Mouse (Mus musculus) limb, embryonic 11.5 days (tissue): Measurements from ENCODE around the gene Rev3l. TPM values are rescaled to one million over a fixed set of nuclear protein-coding genes. Genes with fewer than 3 reads are reported as not detected.

Experiments
- ATAC-seq: fragments of 200-750 bp; cut with Nextera tagmentation; 2 replicates; pipeline ENCODE4 v1.8.0; 2017; ENCODE audit warnings: low read depth; ENCODE audit not compliant: insufficient number of reproducible peaks, low FRiP score, low TSS enrichment
- DNase-seq: peaks from one replicate; pipeline ENCODE4 v3.0.0-alpha.2; 2015; ENCODE audit warnings: low spot score
- H3K27ac ChIP-seq: fragments of 300-500 bp; sonication (generic); replicated peaks from 2 replicates; pipeline ENCODE4 v1.5.1; 2014; ENCODE audit warnings: low read depth, mild to moderate bottlenecking, low read length
- H3K27me3 ChIP-seq: fragments of 300-500 bp; sonication (generic); 2 replicates; pipeline ENCODE4 v1.6.1; 2014; ENCODE audit warnings: mild to moderate bottlenecking, low read length, mixed read lengths; ENCODE audit not compliant: control insufficient read depth, insufficient read depth
- H3K36me3 ChIP-seq: fragments of 300-500 bp; sonication (generic); 2 replicates; pipeline ENCODE4 v1.6.1; 2014; ENCODE audit warnings: mild to moderate bottlenecking, low read length, moderate library complexity, mixed read lengths; ENCODE audit not compliant: control insufficient read depth, insufficient read depth
- H3K4me1 ChIP-seq: fragments of 300-500 bp; sonication (generic); 2 replicates; pipeline ENCODE4 v1.6.1; 2014; ENCODE audit warnings: low read length, mixed read lengths; ENCODE audit not compliant: control insufficient read depth, insufficient read depth
- H3K4me2 ChIP-seq: fragments of 300-500 bp; sonication (generic); 2 replicates; pipeline ENCODE4 v1.6.1; 2014; ENCODE audit warnings: low read depth, mild to moderate bottlenecking, moderate library complexity; ENCODE audit not compliant: severe bottlenecking
- H3K4me3 ChIP-seq: fragments of 300-500 bp; sonication (generic); 2 replicates; pipeline ENCODE4 v1.5.1; 2014; ENCODE audit warnings: low read depth, low read length
- H3K9ac ChIP-seq: fragments of 300-500 bp; sonication (generic); 2 replicates; pipeline ENCODE4 v1.6.1; 2014; ENCODE audit warnings: mild to moderate bottlenecking, low read length
- H3K9me3 ChIP-seq: fragments of 300-500 bp; sonication (generic); 2 replicates; pipeline ENCODE4 v1.6.1; 2016; ENCODE audit warnings: low read length; ENCODE audit not compliant: control insufficient read depth
- WGBS: fragments of 180-500 bp; shearing (Covaris S2); extraction: QIAGEN DNeasy Blood & Tissue Kit; methylation state at CpG from one replicate; pipeline ENCODE4 v1.1.7; 2014; 5-methylcytosine and 5-hydroxymethylcytosine counted together
- polyA plus RNA-seq: library from polyadenylated mRNA; unstranded; fragments of >200 nt; fragmentation: Nextera tagmentation; extraction: Ambion mirVana; gene quantifications from 2 replicates; pipeline ENCODE4 v1.2.1, GENCODE M21; 2014

Gene Rev3l
- polyA plus RNA-seq, 1 experiment from 2014 or later = 17.0 TPM

GRCm38 (mm10) chr10:39716936-39717335 is 15.0 kb upstream of the Rev3l start:
- 81% methylated on average over 5 of the region's 5 CpGs for WGBS
- H3K9me3 ChIP-seq = no peaks in the 10 kb centered on the region

GRCm38 (mm10) chr10:39730976-39731735 is 762 bp upstream of the Rev3l start:
- H3K27me3 ChIP-seq = no peaks in the 10 kb centered on the region
- H3K9me3 ChIP-seq = no peaks in the 10 kb centered on the region
- H3K27ac ChIP-seq = peak overlapping the region; percentile 98
- ATAC-seq = peak; percentile 91
- peak overlapping the region; percentile 72 for H3K4me3 ChIP-seq
- H3K36me3 ChIP-seq = no peaks in the 10 kb centered on the region
- DNase-seq = peak; percentile 93
- peak overlapping the region; percentile 70 for H3K4me2 ChIP-seq
- no peaks in the 10 kb centered on the region; the same call in 1 of the 2 replicates for H3K4me1 ChIP-seq
- under 1% methylated on average over 44 of the region's 66 CpGs for WGBS
- H3K9ac ChIP-seq = peak overlapping the region; percentile 82

More at GRCm38 (mm10) chr10:39716936-39717335, 15.0 kb upstream of the Rev3l start:
- Histone ChIP-seq H3K9ac (no peak overlapping the region), H3K4me3 (no peak overlapping the region), H3K27me3 (no peaks in the 10 kb centered on the region), H3K36me3 (no peaks in the 10 kb centered on the region), H3K4me1 (no peaks in the 10 kb centered on the region), H3K27ac (no peak overlapping the region), H3K4me2 (no peak overlapping the region)
- ATAC-seq (no peak), DNase-seq (no peak)

GRCm38 (mm10) chr10:39732266-39733100 is 565 bp downstream of the Rev3l start:
- DNase-seq = peak; percentile 82
- peak overlapping the region; percentile 82 for H3K9ac ChIP-seq
- peak overlapping the region; percentile 72 for H3K4me3 ChIP-seq
- H3K36me3 ChIP-seq = no peaks in the 10 kb centered on the region
- H3K4me1 ChIP-seq = no peaks in the 10 kb centered on the region; the same call in 1 of the 2 replicates
- peak; percentile 67 for ATAC-seq
- peak overlapping the region; percentile 58 for H3K4me2 ChIP-seq
- peak overlapping the region; percentile 98 for H3K27ac ChIP-seq
- under 1% methylated on average over 78 of the region's 105 CpGs for WGBS
- H3K27me3 ChIP-seq = no peaks in the 10 kb centered on the region
- H3K9me3 ChIP-seq = no peaks in the 10 kb centered on the region

GRCm38 (mm10) chr10:39733101-39733399 is 1.1 kb downstream of the Rev3l start:
- peak overlapping the region; percentile 98 for H3K27ac ChIP-seq
- peak overlapping the region; percentile 82 for H3K9ac ChIP-seq
- peak overlapping the region; percentile 72 for H3K4me3 ChIP-seq
- H3K4me2 ChIP-seq = peak overlapping the region; percentile 58
- H3K4me1 ChIP-seq = no peaks in the 10 kb centered on the region; the same call in 1 of the 2 replicates
- ATAC-seq = no peak
- WGBS = under 1% methylated on average over 9 of the region's 9 CpGs
- no peaks in the 10 kb centered on the region for H3K36me3 ChIP-seq
- no peaks in the 10 kb centered on the region for H3K9me3 ChIP-seq
- no peaks in the 10 kb centered on the region for H3K27me3 ChIP-seq
- no peak for DNase-seq

DNA sequence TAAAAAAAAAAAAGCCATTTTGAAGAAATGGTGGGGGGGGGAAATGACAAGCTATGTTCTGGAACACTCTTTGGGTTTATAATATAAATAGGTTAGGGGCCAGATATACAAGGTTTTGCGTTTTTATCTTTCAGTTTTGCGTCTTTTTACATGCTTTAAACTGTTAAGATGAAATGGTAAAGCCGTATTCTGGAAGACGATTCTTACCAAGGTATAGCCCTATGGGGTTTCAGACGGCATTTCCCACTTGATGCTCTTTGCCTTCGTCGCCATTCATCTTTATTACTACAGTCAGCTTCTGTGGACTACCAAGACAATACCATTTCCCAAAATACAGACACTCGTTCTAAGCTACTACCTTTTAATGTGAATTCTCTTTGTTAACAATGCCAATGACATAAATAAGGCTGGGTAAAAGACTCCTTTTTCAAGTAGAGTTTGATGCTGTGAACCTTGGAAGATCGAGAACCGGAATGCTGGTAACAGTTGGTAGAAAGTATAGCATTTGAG is 1.6 kb downstream of the Rev3l start:
- Histone ChIP-seq H3K4me2 (peak overlapping the region; percentile 58), H3K4me1 (no peaks in the 10 kb centered on the region; the same call in 1 of the 2 replicates), H3K9ac (no peak overlapping the region), H3K27me3 (no peaks in the 10 kb centered on the region), H3K36me3 (no peaks in the 10 kb centered on the region), H3K4me3 (peak overlapping the region; percentile 72), H3K9me3 (no peaks in the 10 kb centered on the region), H3K27ac (no peak overlapping the region)
- ATAC-seq = no peak
- no peak for DNase-seq
- WGBS = 25% methylated on average over 10 of the region's 10 CpGs

DNA sequence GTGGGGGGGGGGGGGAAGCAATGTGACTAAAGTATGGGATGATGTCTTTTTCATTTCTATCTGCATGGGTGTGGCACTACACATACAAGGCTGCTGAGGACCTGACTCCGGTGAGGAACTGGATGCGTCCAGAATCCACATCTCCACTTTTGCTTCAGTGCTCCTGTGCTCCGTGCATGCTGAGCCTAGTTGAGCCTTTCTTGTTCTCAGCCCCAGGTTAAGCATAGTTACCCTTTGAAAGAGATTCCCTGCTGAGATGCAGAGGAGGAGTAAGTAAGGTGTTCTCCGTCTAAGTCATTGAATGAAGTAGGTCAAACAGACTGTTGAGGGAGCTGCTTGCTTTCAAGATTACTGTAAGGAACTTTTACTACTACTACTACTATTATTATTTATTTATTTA is 4.3 kb downstream of the Rev3l start:
- Histone ChIP-seq H3K27ac (no peak overlapping the region), H3K9ac (no peak overlapping the region), H3K9me3 (no peaks in the 10 kb centered on the region), H3K27me3 (no peaks in the 10 kb centered on the region), H3K36me3 (no peaks in the 10 kb centered on the region), H3K4me2 (no peak overlapping the region), H3K4me3 (no peak overlapping the region), H3K4me1 (no peaks in the 10 kb centered on the region; the same call in 1 of the 2 replicates)
- no peak for ATAC-seq
- 82% methylated on average over 4 of the region's 4 CpGs for WGBS
- no peak for DNase-seq

GRCm38 (mm10) chr10:39742057-39742456 is 10.1 kb downstream of the Rev3l start:
- Histone ChIP-seq H3K36me3 (no peaks in the 10 kb centered on the region), H3K4me1 (no peaks in the 10 kb centered on the region), H3K27ac (no peak overlapping the region), H3K4me3 (no peak overlapping the region), H3K4me2 (no peak overlapping the region), H3K9ac (no peak overlapping the region), H3K27me3 (no peaks in the 10 kb centered on the region), H3K9me3 (no peaks in the 10 kb centered on the region)
- ATAC-seq (no peak), DNase-seq (no peak)
- WGBS = 68% methylated on average over 4 of the region's 4 CpGs

GRCm38 (mm10) chr10:39764752-39765151 is 32.8 kb downstream of the Rev3l start:
- Histone ChIP-seq H3K4me3 (no peak overlapping the region), H3K4me1 (no peaks in the 10 kb centered on the region), H3K27me3 (no peaks in the 10 kb centered on the region), H3K27ac (no peak overlapping the region), H3K9me3 (no peaks in the 10 kb centered on the region), H3K36me3 (no peaks in the 10 kb centered on the region), H3K9ac (no peak overlapping the region), H3K4me2 (no peak overlapping the region)
- ATAC-seq (no peak), DNase-seq (no peak)
- 85% methylated on average over 1 of the region's 1 CpGs for WGBS
